Mouse (Mus musculus): ENCODE results near the gene Neurl1a.

Neurl1a gene

GRCm38 (mm10) chr19:47210432-47210831, 31.8 kb downstream of the Neurl1a start:
- DNase-seq (ENCODE audit: extremely low spot score, low read depth, low spot score): no peak

DNA sequence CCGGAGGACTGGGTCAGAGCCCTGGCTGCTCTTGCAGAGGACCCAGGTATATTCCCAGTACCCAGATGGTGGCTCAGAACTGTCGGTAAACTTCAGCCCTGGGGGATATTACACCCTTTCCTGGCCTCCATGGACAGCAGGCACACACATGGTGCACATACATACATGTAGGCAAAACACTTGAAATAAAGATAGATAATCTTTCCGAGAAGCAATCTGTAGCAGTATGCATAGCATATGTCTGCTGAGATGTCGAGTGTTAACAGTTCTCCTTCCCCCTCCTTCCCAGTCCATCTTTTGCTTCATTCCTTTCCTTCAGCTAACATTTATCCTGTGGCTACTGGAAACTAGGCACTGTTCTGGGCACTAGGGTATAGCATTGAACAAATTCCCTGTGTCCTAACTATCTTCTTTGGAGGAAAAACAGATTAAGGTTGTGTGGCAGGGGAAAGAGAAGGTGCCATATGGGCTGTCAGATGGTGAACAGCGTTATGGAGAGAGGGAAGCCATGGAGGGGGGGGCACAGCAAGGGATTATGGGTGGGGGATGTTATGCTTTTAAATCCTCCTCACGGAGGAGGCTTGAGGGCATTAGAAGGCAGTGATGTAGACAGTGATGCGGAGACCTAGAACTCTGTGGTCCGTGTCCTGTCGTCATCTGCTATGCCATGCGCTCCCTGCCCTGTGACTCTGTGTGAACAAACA, 33.1 kb downstream of the Neurl1a start:
- DNase-seq (ENCODE audit: extremely low spot score, low read depth, low spot score): no peak

DNA sequence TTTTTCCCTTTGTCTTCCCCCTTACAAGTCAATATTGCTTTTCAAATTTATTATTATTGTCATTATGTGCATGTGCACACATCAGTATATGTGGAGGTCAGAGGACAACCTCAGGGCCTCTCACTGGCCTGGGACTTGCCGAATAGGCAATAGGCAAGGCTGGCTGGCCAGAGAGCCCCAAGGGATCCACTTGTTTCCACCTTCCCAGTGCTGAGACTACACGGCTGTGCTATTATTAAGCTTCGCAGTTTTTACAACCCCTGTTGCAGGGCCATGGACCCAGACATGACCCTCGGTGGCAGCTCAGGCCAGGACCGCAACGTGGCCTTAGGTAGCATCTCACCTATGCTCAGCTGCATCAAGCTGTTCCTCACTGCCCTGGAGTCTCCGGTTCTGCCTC, 33.8 kb downstream of the Neurl1a start:
- no peak for DNase-seq (ENCODE audit: extremely low spot score, low read depth, low spot score)

DNA sequence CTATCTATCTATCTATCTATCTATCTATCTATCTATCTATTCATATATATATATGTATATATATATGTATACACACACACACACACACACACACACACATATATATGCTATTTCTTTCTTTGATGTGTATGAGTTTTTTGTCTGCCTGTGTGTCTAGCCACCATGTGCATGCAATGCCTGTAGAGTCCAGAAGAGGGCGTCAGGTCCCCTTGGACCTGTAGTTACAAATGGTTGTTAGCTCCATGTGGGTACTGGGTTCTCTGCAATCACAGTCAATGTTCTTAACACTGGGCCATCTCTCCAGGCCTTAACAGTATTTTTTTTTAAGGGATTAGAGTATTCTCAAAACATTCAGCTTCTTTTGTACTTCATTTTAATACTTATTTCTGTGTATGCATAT, 34.9 kb downstream of the Neurl1a start:
- DNase-seq (ENCODE audit: extremely low spot score, low read depth, low spot score): no peak

DNA sequence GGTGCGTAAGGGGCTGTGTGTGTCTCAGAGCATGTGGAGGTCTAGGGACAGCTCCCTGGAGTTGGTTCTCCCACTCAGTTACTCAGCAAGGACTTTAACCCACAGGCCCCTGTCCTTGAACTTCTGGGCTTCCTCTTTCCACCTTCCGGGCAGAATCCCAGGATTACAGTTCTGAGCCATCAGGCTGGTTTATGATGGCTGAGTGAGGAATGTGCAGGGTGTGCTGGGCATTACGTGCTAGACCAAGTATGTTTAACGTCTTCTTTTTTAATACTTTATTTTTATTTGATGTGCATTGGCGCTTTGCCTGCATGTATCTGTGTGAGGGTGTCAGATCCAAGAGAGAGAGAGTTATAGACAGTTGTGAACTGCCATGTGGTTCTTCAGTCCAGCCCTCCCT, 38.1 kb downstream of the Neurl1a start:
- DNase-seq (ENCODE audit: extremely low spot score, low read depth, low spot score): no peak

GRCm38 (mm10) chr19:47219622-47220021, 41.0 kb downstream of the Neurl1a start:
- DNase-seq (ENCODE audit: extremely low spot score, low read depth, low spot score): no peak

DNA sequence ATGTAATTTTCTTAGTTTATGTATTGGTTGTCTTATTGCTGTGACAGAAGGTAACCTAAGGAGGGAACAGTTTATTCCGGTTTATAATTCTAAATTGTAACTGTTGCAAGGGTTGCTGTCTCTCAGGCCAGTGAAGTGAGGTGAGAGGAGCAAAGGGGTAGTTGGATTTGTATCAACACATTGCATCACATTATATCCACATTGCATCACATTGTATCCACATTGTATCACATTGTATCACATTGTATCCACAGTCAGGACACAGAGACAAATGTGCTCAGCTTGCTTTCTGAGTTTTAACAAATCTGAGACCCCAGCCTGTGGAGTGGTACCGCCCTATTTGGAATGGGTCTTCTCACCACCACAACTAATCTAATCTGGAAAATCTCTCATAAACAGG, 41.6 kb downstream of the Neurl1a start:
- DNase-seq (ENCODE audit: extremely low spot score, low read depth, low spot score): no peak

GRCm38 (mm10) chr19:47221006-47221405, 42.4 kb downstream of the Neurl1a start:
- no peak for DNase-seq (ENCODE audit: extremely low spot score, low read depth, low spot score)

- no peak for DNase-seq (ENCODE audit: extremely low spot score, low read depth, low spot score)
These were observed 43.0 kb downstream of the Neurl1a start for GRCm38 (mm10) chr19:47221500-47222153.

DNA sequence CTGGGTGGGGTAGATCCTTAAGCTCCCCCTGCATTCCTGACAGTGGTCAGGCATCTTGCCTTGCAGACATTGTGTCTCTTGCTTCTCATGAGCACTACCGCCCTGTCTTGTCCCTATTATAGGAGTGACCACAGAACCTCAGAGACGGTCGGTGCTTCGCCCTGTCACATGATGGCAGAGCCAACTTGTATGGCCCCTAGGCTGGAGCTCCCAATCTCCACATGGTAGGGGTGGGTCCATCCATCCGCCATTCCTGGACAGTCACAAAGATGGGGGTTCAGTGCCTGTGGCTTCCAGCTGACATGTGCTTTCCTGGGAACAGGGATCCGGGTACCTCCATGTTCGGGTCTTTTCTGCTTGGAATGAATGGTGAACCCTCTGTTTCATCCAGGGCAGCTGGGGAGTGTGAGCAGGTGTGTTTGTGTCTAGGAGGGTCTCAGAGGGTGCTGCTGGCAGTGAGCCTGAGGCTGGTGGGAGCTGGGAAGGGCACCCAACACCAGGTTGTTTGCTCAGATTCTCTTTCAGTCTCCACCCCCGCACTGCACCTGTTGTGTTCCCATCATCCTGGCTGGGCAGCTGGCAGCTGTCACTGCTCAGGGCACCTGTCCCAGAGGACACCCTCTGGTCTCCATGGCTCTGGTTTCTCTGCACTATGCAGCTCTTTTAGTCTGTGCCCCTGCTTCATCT, 43.7 kb downstream of the Neurl1a start:
- no peak for DNase-seq (ENCODE audit: extremely low spot score, low read depth, low spot score)

GRCm38 (mm10) chr19:47222841-47223557, 44.4 kb downstream of the Neurl1a start:
- DNase-seq (ENCODE audit: extremely low spot score, low read depth, low spot score): no peak

DNA sequence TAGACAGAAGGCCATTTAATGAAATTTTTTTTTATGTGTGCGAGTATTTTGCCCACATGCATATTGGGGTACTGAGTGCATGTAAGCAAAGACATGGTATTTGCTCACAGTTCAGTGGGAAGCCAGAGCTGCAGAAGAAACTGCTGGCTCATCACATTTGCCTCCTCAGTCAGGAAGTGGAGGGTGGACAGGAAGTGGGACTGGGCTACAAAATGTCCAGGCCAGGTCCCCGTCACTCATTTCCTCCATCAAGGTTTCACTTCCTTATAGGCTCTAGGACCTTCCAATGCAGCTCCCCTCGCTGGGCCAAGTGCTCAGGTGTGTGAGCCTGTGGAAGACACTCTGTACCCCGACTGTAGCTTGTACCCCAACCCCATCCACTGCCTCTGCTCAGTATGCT, 46.1 kb downstream of the Neurl1a start:
- no peak for DNase-seq (ENCODE audit: extremely low spot score, low read depth, low spot score)

DNA sequence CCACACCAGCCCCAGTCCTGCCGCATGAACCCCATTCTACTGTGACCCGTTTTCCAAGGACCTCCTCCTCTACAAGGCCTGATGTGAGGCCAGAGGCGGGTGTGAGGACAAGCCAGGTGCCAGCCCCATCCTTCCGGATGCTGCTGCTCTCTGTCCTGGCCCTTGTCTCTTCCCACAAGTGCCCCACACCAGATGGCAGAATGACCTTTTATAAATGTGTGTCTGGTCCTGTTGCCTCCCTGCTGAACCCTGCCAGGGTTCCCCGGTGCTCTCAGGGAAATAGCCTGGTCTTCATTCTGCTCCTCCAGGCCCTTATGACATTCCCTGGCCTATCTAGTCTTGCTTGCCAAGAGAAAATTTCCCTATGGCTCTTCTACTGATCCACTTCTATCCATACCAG, 47.2 kb downstream of the Neurl1a start:
- no peak for DNase-seq (ENCODE audit: extremely low spot score, low read depth, low spot score)

- no peak for DNase-seq (ENCODE audit: extremely low spot score, low read depth, low spot score)
These were observed 50.2 kb downstream of the Neurl1a start for GRCm38 (mm10) chr19:47228725-47229252.

DNA sequence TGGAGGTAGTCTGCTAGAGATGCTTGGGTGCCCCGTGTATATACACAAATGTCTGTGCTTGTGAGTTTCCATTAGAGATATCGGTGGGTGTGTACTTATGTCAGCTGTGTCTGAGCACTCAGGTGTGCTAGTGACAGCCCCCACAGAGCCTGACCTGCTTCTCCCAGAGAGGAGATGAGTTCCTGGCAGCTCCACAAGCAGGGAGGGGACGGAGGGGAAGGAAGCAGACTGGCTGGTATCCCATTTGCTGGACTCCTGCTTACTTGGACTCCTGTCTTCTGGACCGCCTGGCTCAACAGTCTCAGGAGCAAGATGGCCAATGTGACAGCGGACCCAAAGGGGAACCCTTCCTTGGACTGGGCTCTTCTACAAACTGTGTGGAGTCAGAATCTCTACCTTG, 50.8 kb downstream of the Neurl1a start:
- DNase-seq (ENCODE audit: extremely low spot score, low read depth, low spot score): no peak

GRCm38 (mm10) chr19:47230082-47230481, 51.5 kb downstream of the Neurl1a start:
- no peak for DNase-seq (ENCODE audit: extremely low spot score, low read depth, low spot score)

- DNase-seq (ENCODE audit: extremely low spot score, low read depth, low spot score): no peak
These were observed 52.1 kb downstream of the Neurl1a start for GRCm38 (mm10) chr19:47230682-47231081.

GRCm38 (mm10) chr19:47231389-47231788, 52.8 kb downstream of the Neurl1a start:
- DNase-seq (ENCODE audit: extremely low spot score, low read depth, low spot score): no peak

DNA sequence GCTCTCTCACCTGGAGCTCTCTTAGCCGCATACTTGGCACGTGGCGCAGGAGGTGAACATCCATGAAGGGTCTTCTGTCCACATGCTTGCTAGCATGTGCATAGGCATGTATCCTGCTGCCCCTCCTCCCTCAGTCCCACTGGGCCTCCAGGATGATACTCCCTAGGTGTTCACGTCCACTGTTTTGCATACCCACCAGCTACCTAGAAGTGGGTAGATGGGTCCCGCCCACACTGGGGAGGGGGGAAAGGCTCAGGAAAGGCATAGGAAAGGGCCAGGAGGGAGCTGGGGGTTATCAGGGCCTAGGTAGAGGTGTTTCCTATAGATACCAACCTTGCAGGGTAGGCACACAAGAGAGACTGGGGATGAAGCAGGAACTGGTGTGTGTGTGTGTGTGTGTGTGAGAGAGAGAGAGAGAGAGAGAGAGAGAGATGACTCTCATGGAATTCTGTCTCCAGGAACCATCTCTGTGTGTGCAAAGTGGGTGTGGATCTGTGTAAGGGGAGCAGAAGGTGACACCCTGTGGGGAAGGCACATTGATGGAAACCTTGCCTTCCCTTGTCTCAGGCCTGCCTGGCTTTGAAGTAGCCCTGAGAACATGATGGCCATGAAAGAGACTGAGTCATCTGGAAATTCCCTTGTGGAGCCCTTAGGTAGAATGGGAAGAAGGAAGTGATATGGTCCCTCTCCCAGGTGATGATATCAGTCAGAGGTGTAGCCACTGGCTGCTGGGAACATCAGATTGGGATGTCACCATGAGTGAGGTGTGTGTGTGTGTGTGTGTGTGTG, 53.7 kb downstream of the Neurl1a start:
- DNase-seq (ENCODE audit: extremely low spot score, low read depth, low spot score): no peak

GRCm38 (mm10) chr19:47233087-47233486, 54.5 kb downstream of the Neurl1a start:
- DNase-seq (ENCODE audit: extremely low spot score, low read depth, low spot score): no peak

GRCm38 (mm10) chr19:47240076-47240475, 61.5 kb downstream of the Neurl1a start:
- DNase-seq (ENCODE audit: extremely low spot score, low read depth, low spot score): peak; percentile 33
